Mouse (Mus musculus): ENCODE measurements around the gene Hyal3.

The Hyal3 gene

GRCm38 (mm10) chr9:107545199-107545598 lies 35.4 kb upstream of the Hyal3 start:
- H3K36me3 ChIP-seq (ENCODE audit: control insufficient read depth, insufficient read depth, low read length, poor library complexity, severe bottlenecking) = peaks cover 4% of the 10 kb centered on the region; the same call in 1 of the 2 replicates
- no peaks in the 10 kb centered on the region for H3K27me3 ChIP-seq (ENCODE audit: control insufficient read depth, insufficient read depth, low read length, poor library complexity, severe bottlenecking)
- no peak for DNase-seq (ENCODE audit: low read depth, low spot score)

GRCm38 (mm10) chr9:107545602-107546001 lies 35.0 kb upstream of the Hyal3 start:
- peak; percentile 85 for DNase-seq (ENCODE audit: low read depth, low spot score)
- H3K36me3 ChIP-seq (ENCODE audit: control insufficient read depth, insufficient read depth, low read length, poor library complexity, severe bottlenecking) = peaks cover 4% of the 10 kb centered on the region; the same call in 1 of the 2 replicates
- no peaks in the 10 kb centered on the region for H3K27me3 ChIP-seq (ENCODE audit: control insufficient read depth, insufficient read depth, low read length, poor library complexity, severe bottlenecking)

- H3K27me3 ChIP-seq (ENCODE audit: control insufficient read depth, insufficient read depth, low read length, poor library complexity, severe bottlenecking) = no peaks in the 10 kb centered on the region
- peak; percentile 90 for DNase-seq (ENCODE audit: low read depth, low spot score)
- peaks cover 4% of the 10 kb centered on the region; the same call in 1 of the 2 replicates for H3K36me3 ChIP-seq (ENCODE audit: control insufficient read depth, insufficient read depth, low read length, poor library complexity, severe bottlenecking)
These were observed 33.6 kb upstream of the Hyal3 start, which contains the start of gene Zmynd10 for GRCm38 (mm10) chr9:107547026-107547425. Gene Zmynd10 (plus strand): TSS chr9:107547298.

GRCm38 (mm10) chr9:107547957-107548356 lies 32.7 kb upstream of the Hyal3 start:
- no peaks in the 10 kb centered on the region for H3K27me3 ChIP-seq (ENCODE audit: control insufficient read depth, insufficient read depth, low read length, poor library complexity, severe bottlenecking)
- DNase-seq (ENCODE audit: low read depth, low spot score) = no peak
- H3K36me3 ChIP-seq (ENCODE audit: control insufficient read depth, insufficient read depth, low read length, poor library complexity, severe bottlenecking) = peaks cover 4% of the 10 kb centered on the region; the same call in 1 of the 2 replicates

GRCm38 (mm10) chr9:107548820-107549219 lies 31.8 kb upstream of the Hyal3 start:
- no peak for DNase-seq (ENCODE audit: low read depth, low spot score)
- H3K36me3 ChIP-seq (ENCODE audit: control insufficient read depth, insufficient read depth, low read length, poor library complexity, severe bottlenecking) = peaks cover 2% of the 10 kb centered on the region; the same call in 1 of the 2 replicates
- H3K27me3 ChIP-seq (ENCODE audit: control insufficient read depth, insufficient read depth, low read length, poor library complexity, severe bottlenecking) = no peaks in the 10 kb centered on the region

GRCm38 (mm10) chr9:107549297-107550074 lies 31.1 kb upstream of the Hyal3 start:
- no peaks in the 10 kb centered on the region for H3K27me3 ChIP-seq (ENCODE audit: control insufficient read depth, insufficient read depth, low read length, poor library complexity, severe bottlenecking)
- no peak for DNase-seq (ENCODE audit: low read depth, low spot score)
- peaks cover 2% of the 10 kb centered on the region; the same call in 1 of the 2 replicates for H3K36me3 ChIP-seq (ENCODE audit: control insufficient read depth, insufficient read depth, low read length, poor library complexity, severe bottlenecking)

- Histone ChIP-seq H3K36me3 (ENCODE audit: control insufficient read depth, insufficient read depth, low read length, poor library complexity, severe bottlenecking) (no peaks in the 10 kb centered on the region), H3K27me3 (ENCODE audit: control insufficient read depth, insufficient read depth, low read length, poor library complexity, severe bottlenecking) (no peaks in the 10 kb centered on the region)
- no peak for DNase-seq (ENCODE audit: low read depth, low spot score)
These were observed 30.0 kb upstream of the Hyal3 start for GRCm38 (mm10) chr9:107550491-107551116.

- peak; percentile 85 for DNase-seq (ENCODE audit: low read depth, low spot score)
- H3K36me3 ChIP-seq (ENCODE audit: control insufficient read depth, insufficient read depth, low read length, poor library complexity, severe bottlenecking) = no peaks in the 10 kb centered on the region
- no peaks in the 10 kb centered on the region for H3K27me3 ChIP-seq (ENCODE audit: control insufficient read depth, insufficient read depth, low read length, poor library complexity, severe bottlenecking)
These were observed 29.3 kb upstream of the Hyal3 start, which contains the start of gene Rassf1 for GRCm38 (mm10) chr9:107551117-107551889. Gene Rassf1 (plus strand): TSS chr9:107551555.

- DNase-seq (ENCODE audit: low read depth, low spot score) = no peak
- Histone ChIP-seq H3K27me3 (ENCODE audit: control insufficient read depth, insufficient read depth, low read length, poor library complexity, severe bottlenecking) (no peaks in the 10 kb centered on the region), H3K36me3 (ENCODE audit: control insufficient read depth, insufficient read depth, low read length, poor library complexity, severe bottlenecking) (no peaks in the 10 kb centered on the region)
These were observed 28.7 kb upstream of the Hyal3 start for GRCm38 (mm10) chr9:107551890-107552355.

- no peaks in the 10 kb centered on the region for H3K27me3 ChIP-seq (ENCODE audit: control insufficient read depth, insufficient read depth, low read length, poor library complexity, severe bottlenecking)
- DNase-seq (ENCODE audit: low read depth, low spot score) = no peak
- peaks cover 4% of the 10 kb centered on the region for H3K36me3 ChIP-seq (ENCODE audit: control insufficient read depth, insufficient read depth, low read length, poor library complexity, severe bottlenecking)
These were observed 27.8 kb upstream of the Hyal3 start for GRCm38 (mm10) chr9:107552690-107553393.

GRCm38 (mm10) chr9:107553541-107554318 lies 26.9 kb upstream of the Hyal3 start:
- Histone ChIP-seq H3K36me3 (ENCODE audit: control insufficient read depth, insufficient read depth, low read length, poor library complexity, severe bottlenecking) (peaks cover 10% of the 10 kb centered on the region), H3K27me3 (ENCODE audit: control insufficient read depth, insufficient read depth, low read length, poor library complexity, severe bottlenecking) (no peaks in the 10 kb centered on the region)
- DNase-seq (ENCODE audit: low read depth, low spot score) = peak; percentile 42

- Histone ChIP-seq H3K36me3 (ENCODE audit: control insufficient read depth, insufficient read depth, low read length, poor library complexity, severe bottlenecking) (peaks cover 10% of the 10 kb centered on the region), H3K27me3 (ENCODE audit: control insufficient read depth, insufficient read depth, low read length, poor library complexity, severe bottlenecking) (no peaks in the 10 kb centered on the region)
- peak; percentile 99 for DNase-seq (ENCODE audit: low read depth, low spot score)
These were observed 26.2 kb upstream of the Hyal3 start for GRCm38 (mm10) chr9:107554319-107554825.

GRCm38 (mm10) chr9:107555031-107555457 lies 25.6 kb upstream of the Hyal3 start:
- peaks cover 12% of the 10 kb centered on the region for H3K36me3 ChIP-seq (ENCODE audit: control insufficient read depth, insufficient read depth, low read length, poor library complexity, severe bottlenecking)
- peak; percentile 68 for DNase-seq (ENCODE audit: low read depth, low spot score)
- no peaks in the 10 kb centered on the region for H3K27me3 ChIP-seq (ENCODE audit: control insufficient read depth, insufficient read depth, low read length, poor library complexity, severe bottlenecking)
